Mouse (Mus musculus): ENCODE measurements at regions not wholly inside any gene's neighbourhood (a gene's known extent, or its start where the extent isn't known, plus 50 kb on each side); places are given as distances from the start of the nearest gene placed in this dataset.

DNA sequence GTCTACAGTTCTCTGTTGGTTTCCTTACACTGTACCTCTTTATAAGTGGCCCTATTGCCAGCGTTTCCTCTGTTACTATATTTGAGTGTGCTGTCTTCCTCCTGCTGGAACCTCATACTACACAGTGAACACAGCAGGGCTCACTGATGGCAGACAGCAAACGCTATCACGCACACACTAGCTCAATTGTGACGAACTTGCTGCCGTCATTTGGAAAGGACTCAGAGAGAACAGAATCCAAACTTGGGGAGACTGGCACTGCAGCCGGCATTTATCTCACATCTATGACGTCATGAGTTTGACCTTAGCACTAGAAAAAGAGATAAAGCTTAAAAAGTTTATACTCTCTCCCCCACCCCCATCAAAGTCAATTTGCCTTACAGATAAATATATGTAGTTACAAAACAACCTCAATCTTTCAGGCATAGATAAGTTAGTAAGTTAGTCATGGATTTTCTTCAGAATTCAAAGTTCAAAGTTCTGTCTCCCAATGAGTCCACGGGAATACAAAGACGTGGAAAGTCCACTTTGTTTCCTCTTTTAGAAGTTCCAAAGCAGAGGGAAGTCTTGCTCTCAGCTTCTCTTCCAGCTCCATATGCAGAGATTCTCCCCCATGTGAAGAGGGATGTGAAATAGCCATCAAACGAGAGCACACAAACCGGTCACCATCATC, 196.8 kb downstream of the Sptssa start:
- TF ChIP-seq CTCF (IDR thresholded peaks at IDR 0.05; ENCODE audit: low read depth, low read length) (no peak), GATA1 (IDR thresholded peaks at IDR 0.05; ENCODE audit: borderline replicate concordance, low read length) (no peak)

Data from G1E (cell line).